Mouse (Mus musculus): Measurements from ENCODE around the gene Pitpnm1. TPM values are rescaled to one million over a fixed set of nuclear protein-coding genes. Genes with fewer than 3 reads are reported as not detected.

Pitpnm1 gene
- total and polyA plus RNA-seq, 3 experiments, result 15.9 to 43.8 (median 34.7) TPM

DNA sequence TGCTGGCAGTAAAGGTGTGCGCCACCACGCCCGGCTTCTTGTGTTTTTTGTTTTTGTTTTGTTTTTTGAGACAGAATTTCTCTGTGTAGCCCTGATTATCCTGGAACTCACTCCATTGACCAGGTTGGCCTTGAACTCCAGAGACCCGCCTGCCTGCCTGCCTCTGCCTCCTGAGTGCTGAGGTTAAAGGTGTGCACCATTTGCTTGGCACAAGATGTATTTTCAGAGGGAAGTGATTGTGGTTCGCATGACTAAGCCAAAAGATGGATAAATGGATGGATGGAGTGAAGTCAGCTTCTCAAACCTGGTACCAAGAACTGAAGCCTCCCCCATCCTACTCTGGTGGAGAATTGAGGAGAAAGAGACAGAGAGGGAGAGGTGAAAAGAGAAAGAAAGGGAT lies 45.2 kb upstream of the Pitpnm1 start:
- dilution Hi-C loops (cut with MboI; ENCODE audit: extremely low pct_ligation_motif_present, extremely low pct_unique_long_range_greater_than_20kb, low sequenced_read_pairs) (no loop called here), in situ Hi-C loops (cut with MboI; ENCODE audit: low pct_ligation_motif_present, low pct_unique_long_range_greater_than_20kb, low sequenced_read_pairs) (loop anchor here (5.0 kb wide), 2 partner anchors 33 to 37 kb away; no protein-coding TSS in a partner anchor)
- TF ChIP-seq POLR2AphosphoS2 (IDR thresholded peaks at IDR 0.05; ENCODE audit: low read depth, low read length) (no peak), KAT2A (IDR thresholded peaks at IDR 0.05; ENCODE audit: insufficient replicate concordance, low read length) (no peak), MXI1 (IDR thresholded peaks at IDR 0.05; ENCODE audit: low read depth, low read length) (no peak), SMC3 (IDR thresholded peaks at IDR 0.05; ENCODE audit: low read depth, low read length) (no peak), ZMIZ1 (IDR thresholded peaks at IDR 0.05; ENCODE audit: low read depth, low read length) (no peak), ZKSCAN1 (IDR thresholded peaks at IDR 0.05; ENCODE audit: borderline replicate concordance, low read depth, low read length) (no peak), RAD21 (IDR thresholded peaks at IDR 0.05; ENCODE audit: low read depth, low read length) (no peak), UBTF (IDR thresholded peaks at IDR 0.05; ENCODE audit: low read depth, low read length) (no peak), E2F4 (IDR thresholded peaks at IDR 0.05; ENCODE audit: insufficient replicate concordance, low read depth, low read length) (no peak), NELFE (IDR thresholded peaks at IDR 0.05; ENCODE audit: low read depth, low read length) (no peak), TBP (conservative IDR thresholded peaks at IDR 0.05; ENCODE audit: low read depth, low read length) (no peak), EP300 (IDR thresholded peaks at IDR 0.05; ENCODE audit: low read length) (no peak)

DNA sequence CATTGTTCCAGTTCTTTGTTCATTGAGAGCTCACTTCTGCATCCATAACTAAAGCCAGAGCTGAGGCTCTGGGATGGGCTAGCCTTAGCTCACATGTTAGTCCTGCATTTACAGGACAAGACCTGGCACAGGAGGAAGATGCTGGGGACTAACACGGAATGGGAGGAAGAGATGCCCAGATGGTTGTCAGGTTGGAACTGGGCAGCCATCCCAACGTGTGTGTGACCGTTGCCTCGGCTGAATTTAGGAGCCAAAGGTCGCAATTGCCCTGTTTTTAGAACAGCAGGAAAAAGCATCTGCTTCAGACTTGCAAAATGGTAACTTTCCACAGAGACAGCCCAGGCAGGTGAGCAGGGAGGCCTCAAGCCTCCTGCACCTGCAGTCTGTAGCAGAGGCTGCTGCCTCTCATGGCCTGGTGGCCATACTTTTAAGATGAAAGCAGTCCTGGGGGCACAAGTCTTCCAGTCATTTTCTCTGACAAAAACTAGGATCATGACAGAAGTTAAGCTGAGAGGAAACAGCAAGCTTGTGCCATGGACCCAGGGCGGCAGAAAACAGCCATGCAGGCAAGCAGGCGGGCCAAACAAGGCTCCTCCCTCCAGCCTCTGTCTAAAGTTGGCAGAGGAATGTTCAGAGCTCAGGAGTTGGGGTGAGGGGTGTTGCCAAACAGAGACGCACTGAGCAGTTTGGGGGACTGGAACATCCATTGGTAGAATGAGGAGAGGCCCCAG lies 44.4 kb upstream of the Pitpnm1 start:
- DNase-seq (ENCODE audit: extremely low read depth), result no peak
- in situ Hi-C loops (cut with MboI; ENCODE audit: low pct_ligation_motif_present, low pct_unique_long_range_greater_than_20kb, low sequenced_read_pairs) (no loop called here), dilution Hi-C loops (cut with MboI; ENCODE audit: extremely low pct_ligation_motif_present, extremely low pct_unique_long_range_greater_than_20kb, low sequenced_read_pairs) (no loop called here)
- Histone ChIP-seq H3K79me2 (replicated peaks; ENCODE audit: control insufficient read depth, extremely low read depth, insufficient read depth, poor library complexity, severe bottlenecking) (no peaks in the 10 kb centered on the region), H3K27me3 (replicated peaks) (no peaks in the 10 kb centered on the region), H3K4me1 (ENCODE audit: control insufficient read depth in 1 of 2, insufficient read depth in 2 of 2) (peaks cover 24 to 47% of the 10 kb centered on the region in 2 experiments), H3K27ac (ENCODE audit: insufficient read depth, low read depth) (no peak overlapping the region), H3K4me2 (ENCODE audit: insufficient read depth, low read depth, poor library complexity, severe bottlenecking) (no peak overlapping the region), H3K4me3 (replicated peaks in 1 of 3; ENCODE audit: low read depth in 2 of 3, low read length in 2 of 3, poor library complexity in 1 of 3) (no peak overlapping the region), H3K9me3 (replicated peaks; ENCODE audit: low read length) (peaks cover 2% of the 10 kb centered on the region), H3K36me3 (replicated peaks in 1 of 2; ENCODE audit: control insufficient read depth in 1 of 2, insufficient read depth in 1 of 2, low read length in 1 of 2) (no peaks in the 10 kb centered on the region), H3K9ac (ENCODE audit: insufficient read depth, low read depth) (no peak overlapping the region)
- TF ChIP-seq ZMIZ1 (IDR thresholded peaks at IDR 0.05; ENCODE audit: low read depth, low read length) (no peak), ZKSCAN1 (IDR thresholded peaks at IDR 0.05; ENCODE audit: borderline replicate concordance, low read depth, low read length) (no peak), JUN (IDR thresholded peaks at IDR 0.05; ENCODE audit: insufficient read depth, low read depth, low read length) (no peak), ZNF384 (IDR thresholded peaks at IDR 0.05; ENCODE audit: low read depth, low read length) (no peak), NELFE (IDR thresholded peaks at IDR 0.05; ENCODE audit: low read depth, low read length) (no peak)

More for the DNA sequence above, 45.2 kb upstream of the Pitpnm1 start:
- Histone ChIP-seq H3K9ac (ENCODE audit: insufficient read depth, low read depth) (no peak overlapping the region), H3K4me1 (ENCODE audit: control insufficient read depth in 1 of 2, insufficient read depth in 2 of 2) (peaks cover 24 to 47% of the 10 kb centered on the region in 2 experiments), H3K4me3 (replicated peaks in 1 of 3; ENCODE audit: low read depth in 2 of 3, low read length in 2 of 3, poor library complexity in 1 of 3) (no peak overlapping the region), H3K27me3 (replicated peaks) (no peaks in the 10 kb centered on the region), H3K36me3 (replicated peaks in 1 of 2; ENCODE audit: control insufficient read depth in 1 of 2, insufficient read depth in 1 of 2, low read length in 1 of 2) (no peaks in the 10 kb centered on the region), H3K27ac (ENCODE audit: insufficient read depth, low read depth) (no peak overlapping the region), H3K9me3 (replicated peaks; ENCODE audit: low read length) (peaks cover 2% of the 10 kb centered on the region), H3K4me2 (ENCODE audit: insufficient read depth, low read depth, poor library complexity, severe bottlenecking) (no peak overlapping the region), H3K79me2 (replicated peaks; ENCODE audit: control insufficient read depth, extremely low read depth, insufficient read depth, poor library complexity, severe bottlenecking) (no peaks in the 10 kb centered on the region)
- no peak for DNase-seq (ENCODE audit: extremely low read depth)
